Mouse (Mus musculus): ENCODE data around the gene Htr1d. TPM values are rescaled to one million over a fixed set of nuclear protein-coding genes. Genes with fewer than 3 reads are reported as not detected.

Htr1d gene
- polyA plus RNA-seq, 1 experiment from 2014 or later, result 0.10 TPM

DNA sequence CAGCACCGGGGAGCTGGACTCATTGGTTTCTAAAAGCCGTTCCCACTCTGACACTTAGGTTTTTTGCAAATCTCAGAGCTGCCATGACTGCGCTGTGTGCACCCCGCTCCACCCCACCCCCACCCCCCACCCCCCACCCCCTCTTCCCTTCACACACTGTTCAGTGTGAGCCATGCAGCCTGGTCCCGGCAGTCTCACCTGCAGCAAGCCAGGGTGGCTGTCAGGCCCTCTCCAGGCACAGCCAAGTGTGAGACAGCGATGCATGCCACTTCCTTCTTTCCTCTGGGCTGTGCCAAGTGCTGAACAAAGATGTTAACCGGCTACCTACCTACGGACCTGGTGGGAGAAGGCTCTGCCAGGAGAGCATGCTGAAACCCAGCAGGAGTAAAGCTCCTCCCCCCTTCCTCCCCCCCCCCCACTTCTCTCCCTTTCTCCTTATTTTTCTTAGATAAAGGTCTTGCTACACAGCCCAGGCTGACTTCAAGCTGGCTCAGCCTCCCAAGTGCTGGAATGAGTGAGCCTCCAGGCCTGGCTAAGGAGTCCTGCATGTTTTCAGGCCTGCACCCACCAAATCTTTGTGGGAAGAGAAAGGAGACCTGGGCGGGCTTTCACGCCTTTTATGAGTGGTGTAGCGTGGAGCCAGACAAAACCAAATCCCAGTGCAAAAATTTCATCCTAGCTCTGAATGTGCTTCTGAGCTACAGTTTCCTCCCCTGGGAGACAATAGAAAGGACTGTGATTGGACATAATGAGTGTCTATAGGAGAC is 7.5 kb downstream of the Htr1d start:
- ATAC-seq, result no peak
- no peak overlapping the region for H3K4me3 ChIP-seq (ENCODE audit: low read depth, low read length)
- no peaks in the 10 kb centered on the region; the same call in 1 of the 2 replicates for H3K27me3 ChIP-seq (replicated peaks; ENCODE audit: insufficient read depth, low read length)
- DNase-seq (ENCODE audit: low spot score), result peak; percentile 14
- H3K27ac ChIP-seq (ENCODE audit: low read length), result no peak overlapping the region
- H3K4me2 ChIP-seq (replicated peaks; ENCODE audit: low read depth, low read length), result no peak overlapping the region
- H3K36me3 ChIP-seq (ENCODE audit: insufficient read depth, low read length), result no peaks in the 10 kb centered on the region
- WGBS, result 32% methylated on average over 11 of the region's 11 CpGs
- no peaks in the 10 kb centered on the region for H3K9me3 ChIP-seq (ENCODE audit: low read length)
- no peak overlapping the region for H3K9ac ChIP-seq (replicated peaks; ENCODE audit: low read depth)
- TF ChIP-seq CTCF (IDR thresholded peaks at IDR 0.05), result no peak
- no peak for TF ChIP-seq EP300 (IDR thresholded peaks at IDR 0.05)
- no peaks in the 10 kb centered on the region for H3K4me1 ChIP-seq (ENCODE audit: insufficient read depth, low read depth, low read length)

DNA sequence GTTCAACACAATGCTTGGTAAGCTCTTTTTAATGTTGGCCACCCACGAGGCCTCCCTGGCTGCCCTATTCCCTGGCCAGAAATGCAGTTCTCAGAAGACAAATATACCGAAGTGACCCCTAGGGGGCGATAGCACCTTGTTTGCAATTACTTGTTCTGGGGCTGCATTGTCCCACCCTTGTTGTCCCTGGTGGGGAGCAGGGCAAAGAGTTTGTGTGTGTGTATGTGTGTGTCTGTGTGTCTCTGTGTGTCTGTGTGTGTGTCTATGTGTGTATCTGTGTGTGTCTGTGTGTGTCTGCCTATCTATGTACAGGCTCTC is 8.0 kb downstream of the Htr1d start:
- H3K27me3 ChIP-seq (replicated peaks; ENCODE audit: insufficient read depth, low read length), result no peaks in the 10 kb centered on the region
- H3K9ac ChIP-seq (replicated peaks; ENCODE audit: low read depth), result no peak overlapping the region
- no peaks in the 10 kb centered on the region for H3K4me1 ChIP-seq (ENCODE audit: insufficient read depth, low read depth, low read length)
- H3K36me3 ChIP-seq (ENCODE audit: insufficient read depth, low read length), result no peaks in the 10 kb centered on the region
- no peak overlapping the region for H3K4me2 ChIP-seq (replicated peaks; ENCODE audit: low read depth, low read length)
- H3K27ac ChIP-seq (ENCODE audit: low read length), result no peak overlapping the region
- DNase-seq (ENCODE audit: low spot score) (peak; percentile 78), ATAC-seq (peak; percentile 36; the same call in 1 of the 2 replicates)
- no peaks in the 10 kb centered on the region for H3K9me3 ChIP-seq (ENCODE audit: low read length)
- 5% methylated on average over 3 of the region's 3 CpGs for WGBS
- no peak overlapping the region for H3K4me3 ChIP-seq (ENCODE audit: low read depth, low read length)
- TF ChIP-seq EP300 (IDR thresholded peaks at IDR 0.05), result no peak
- TF ChIP-seq CTCF (IDR thresholded peaks at IDR 0.05), result peak; percentile 78

DNA sequence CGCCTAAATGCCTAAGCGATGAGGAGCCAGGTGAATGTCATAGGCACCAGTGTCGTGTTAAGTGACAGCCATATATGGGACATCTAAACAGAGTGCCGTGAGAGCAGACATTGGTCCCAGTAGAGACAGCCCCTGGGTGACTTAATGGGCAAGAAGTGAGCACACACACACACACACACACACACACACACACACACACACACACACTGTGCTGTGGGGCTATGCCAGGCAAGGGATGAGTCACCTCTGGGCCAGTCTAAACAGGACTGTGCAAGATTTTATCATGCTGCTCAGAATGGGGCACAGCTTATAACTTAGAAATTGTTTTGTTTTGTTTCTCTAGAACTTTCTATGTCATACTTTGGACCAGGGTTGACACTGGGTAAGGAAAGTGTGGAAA is 10.7 kb downstream of the Htr1d start:
- H3K27ac ChIP-seq (ENCODE audit: low read length), result no peak overlapping the region
- WGBS, result 79% methylated on average over 4 of the region's 4 CpGs
- ATAC-seq, result peak; percentile 79

DNA sequence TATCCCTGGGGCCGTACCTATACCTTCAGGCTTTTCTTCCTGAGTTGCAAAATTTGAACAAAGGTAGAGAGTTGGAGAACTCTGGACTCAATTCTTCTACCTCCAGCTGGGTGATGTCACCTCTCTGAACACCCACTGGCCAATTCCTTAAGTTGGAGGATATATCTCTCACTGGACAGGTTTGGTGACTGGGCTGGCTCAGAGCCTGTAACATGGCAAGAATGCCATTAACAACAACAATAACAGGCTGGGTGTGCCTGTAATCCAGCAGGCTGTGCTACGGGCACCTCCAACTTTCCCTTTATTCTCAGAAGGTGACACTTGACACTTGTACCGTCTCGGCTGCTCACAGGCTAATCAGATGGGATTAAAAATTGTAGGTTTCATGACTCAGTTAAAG is 15.8 kb downstream of the Htr1d start:
- no peaks in the 10 kb centered on the region for H3K36me3 ChIP-seq (ENCODE audit: insufficient read depth, low read length)
- no peaks in the 10 kb centered on the region for H3K4me1 ChIP-seq (ENCODE audit: insufficient read depth, low read depth, low read length)
- no peak overlapping the region for H3K27ac ChIP-seq (ENCODE audit: low read length)
- no peaks in the 10 kb centered on the region for H3K27me3 ChIP-seq (replicated peaks; ENCODE audit: insufficient read depth, low read length)
- no peak for TF ChIP-seq CTCF (IDR thresholded peaks at IDR 0.05)
- no peak for TF ChIP-seq EP300 (IDR thresholded peaks at IDR 0.05)
- DNase-seq (ENCODE audit: low spot score) (peak; percentile 17), ATAC-seq (no peak)
- no peak overlapping the region for H3K4me2 ChIP-seq (replicated peaks; ENCODE audit: low read depth, low read length)
- no peak overlapping the region for H3K4me3 ChIP-seq (ENCODE audit: low read depth, low read length)
- H3K9ac ChIP-seq (replicated peaks; ENCODE audit: low read depth), result no peak overlapping the region
- no peaks in the 10 kb centered on the region for H3K9me3 ChIP-seq (ENCODE audit: low read length)
- WGBS, result 53% methylated on average over 4 of the region's 4 CpGs

More for the DNA sequence above, 10.7 kb downstream of the Htr1d start:
- Histone ChIP-seq H3K9me3 (ENCODE audit: low read length) (no peaks in the 10 kb centered on the region), H3K27me3 (replicated peaks; ENCODE audit: insufficient read depth, low read length) (no peaks in the 10 kb centered on the region), H3K36me3 (ENCODE audit: insufficient read depth, low read length) (no peaks in the 10 kb centered on the region), H3K4me1 (ENCODE audit: insufficient read depth, low read depth, low read length) (no peaks in the 10 kb centered on the region), H3K9ac (replicated peaks; ENCODE audit: low read depth) (no peak overlapping the region), H3K4me2 (replicated peaks; ENCODE audit: low read depth, low read length) (no peak overlapping the region), H3K4me3 (ENCODE audit: low read depth, low read length) (no peak overlapping the region)
- no peak for DNase-seq (ENCODE audit: low spot score)
- 0 out of 2 replicates have a peak, but pooled peaks have one; percentile 22 for TF ChIP-seq EP300 (IDR thresholded peaks at IDR 0.05)
- TF ChIP-seq CTCF (IDR thresholded peaks at IDR 0.05), result no peak

DNA sequence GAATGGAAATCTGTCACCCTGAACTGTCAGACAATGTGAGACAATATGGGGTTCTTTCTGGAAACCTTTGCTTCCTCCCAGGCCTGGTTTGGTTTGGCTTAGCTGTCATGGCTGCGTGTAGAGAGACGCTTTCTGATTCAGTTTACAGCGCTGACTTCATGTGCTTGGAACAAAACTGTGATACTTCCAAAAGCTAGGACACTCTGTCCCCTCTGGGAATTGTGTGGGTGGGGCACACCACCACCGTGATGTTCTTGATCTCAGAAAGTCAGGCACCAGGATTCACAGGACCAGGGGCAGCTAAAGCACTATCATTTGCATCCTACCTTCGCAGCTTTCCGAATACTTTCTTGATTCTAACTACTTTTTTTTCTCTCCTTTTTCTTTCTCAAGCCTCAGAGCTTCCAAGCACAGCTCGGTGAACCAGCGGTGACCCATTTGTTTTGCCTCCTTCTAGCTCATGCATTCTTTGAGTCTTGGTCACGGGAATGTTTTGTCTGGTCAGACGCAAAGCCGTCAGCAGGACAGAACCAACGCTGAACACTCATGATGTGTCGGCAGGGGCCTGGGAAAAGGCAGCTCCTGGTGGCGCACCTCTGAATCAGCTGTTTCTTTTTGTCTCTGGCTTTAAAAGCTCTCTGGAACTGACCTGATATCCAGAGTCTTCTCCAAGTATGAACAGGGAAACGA is 18.2 kb downstream of the Htr1d start:
- H3K4me1 ChIP-seq (ENCODE audit: insufficient read depth, low read depth, low read length), result no peaks in the 10 kb centered on the region
- H3K4me3 ChIP-seq (ENCODE audit: low read depth, low read length), result no peak overlapping the region
- DNase-seq (ENCODE audit: low spot score) (no peak), ATAC-seq (peak; percentile 66)
- H3K9me3 ChIP-seq (ENCODE audit: low read length), result no peaks in the 10 kb centered on the region
- H3K9ac ChIP-seq (replicated peaks; ENCODE audit: low read depth), result no peak overlapping the region
- 62% methylated on average over 15 of the region's 15 CpGs for WGBS
- no peaks in the 10 kb centered on the region for H3K27me3 ChIP-seq (replicated peaks; ENCODE audit: insufficient read depth, low read length)
- no peaks in the 10 kb centered on the region for H3K36me3 ChIP-seq (ENCODE audit: insufficient read depth, low read length)
- H3K4me2 ChIP-seq (replicated peaks; ENCODE audit: low read depth, low read length), result no peak overlapping the region
- no peak overlapping the region for H3K27ac ChIP-seq (ENCODE audit: low read length)
- TF ChIP-seq EP300 (IDR thresholded peaks at IDR 0.05), result no peak
- TF ChIP-seq CTCF (IDR thresholded peaks at IDR 0.05), result no peak

DNA sequence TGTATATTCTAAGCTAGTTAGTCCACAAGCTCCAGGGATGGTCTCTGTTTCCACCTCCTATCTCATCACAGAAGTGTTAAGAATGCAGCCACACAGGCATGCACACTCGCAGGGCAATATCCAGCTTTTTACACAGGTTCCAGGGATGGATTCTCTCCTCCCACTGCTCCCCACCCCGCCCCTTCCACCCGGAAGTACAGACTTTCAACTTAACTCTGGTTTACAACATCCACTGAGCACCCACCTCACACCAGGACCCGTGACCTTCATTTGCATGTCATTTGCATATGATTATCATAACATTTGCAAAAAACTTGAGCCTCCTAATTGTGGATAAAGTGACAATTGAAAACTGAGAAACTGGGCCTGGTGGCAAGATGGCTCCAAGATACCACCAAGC is 21.2 kb downstream of the Htr1d start:
- DNase-seq (ENCODE audit: low spot score), result no peak
- no peaks in the 10 kb centered on the region for H3K36me3 ChIP-seq (ENCODE audit: insufficient read depth, low read length)
- no peaks in the 10 kb centered on the region for H3K4me1 ChIP-seq (ENCODE audit: insufficient read depth, low read depth, low read length)
- ATAC-seq, result no peak
- 73% methylated on average over 4 of the region's 4 CpGs for WGBS
- TF ChIP-seq EP300 (IDR thresholded peaks at IDR 0.05) (no peak), CTCF (IDR thresholded peaks at IDR 0.05) (no peak)
- H3K4me3 ChIP-seq (ENCODE audit: low read depth, low read length), result no peak overlapping the region
- no peak overlapping the region for H3K27ac ChIP-seq (ENCODE audit: low read length)
- H3K27me3 ChIP-seq (replicated peaks; ENCODE audit: insufficient read depth, low read length), result no peaks in the 10 kb centered on the region
- no peak overlapping the region for H3K4me2 ChIP-seq (replicated peaks; ENCODE audit: low read depth, low read length)
- no peak overlapping the region for H3K9ac ChIP-seq (replicated peaks; ENCODE audit: low read depth)
- H3K9me3 ChIP-seq (ENCODE audit: low read length), result no peaks in the 10 kb centered on the region

Measured in lung, postnatal 0 days (tissue).